Mouse (Mus musculus) lung, postnatal 10 days (tissue): ENCODE measurements at regions not wholly inside any gene's neighbourhood (a gene's known extent, or its start where the extent isn't known, plus 50 kb on each side); places are given as distances from the start of the nearest gene placed in this dataset.

ENCODE experiments used
- DNase-seq: peaks from one replicate; pipeline ENCODE4 v3.0.0; 2021

DNA sequence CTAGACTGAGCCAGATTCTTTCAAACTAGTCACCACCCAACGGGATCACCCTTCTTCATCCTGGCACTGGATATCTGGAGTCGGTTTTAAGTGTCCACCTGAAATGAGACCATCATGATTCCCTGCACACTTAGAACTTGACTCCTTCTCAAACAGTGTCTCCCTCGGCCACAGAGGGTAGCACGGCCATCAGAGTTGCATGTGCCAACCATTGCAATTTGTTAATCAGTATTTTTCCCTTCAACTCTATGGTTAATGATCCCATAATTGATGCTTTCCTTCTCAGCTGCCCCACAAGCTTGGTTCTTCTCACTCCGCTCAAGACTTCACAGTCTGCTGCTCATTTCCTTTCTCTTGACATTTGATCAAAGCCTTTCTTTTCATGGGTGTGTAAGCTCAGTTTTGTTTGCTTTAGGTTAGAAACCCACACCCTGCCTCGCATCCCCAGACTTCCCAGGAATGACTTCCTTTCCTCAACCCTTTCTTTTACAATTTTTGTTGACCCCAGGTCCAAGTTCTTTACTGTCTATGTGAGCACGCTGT lies 253.0 kb upstream of the Fam19a5 start:
- no peak for DNase-seq

DNA sequence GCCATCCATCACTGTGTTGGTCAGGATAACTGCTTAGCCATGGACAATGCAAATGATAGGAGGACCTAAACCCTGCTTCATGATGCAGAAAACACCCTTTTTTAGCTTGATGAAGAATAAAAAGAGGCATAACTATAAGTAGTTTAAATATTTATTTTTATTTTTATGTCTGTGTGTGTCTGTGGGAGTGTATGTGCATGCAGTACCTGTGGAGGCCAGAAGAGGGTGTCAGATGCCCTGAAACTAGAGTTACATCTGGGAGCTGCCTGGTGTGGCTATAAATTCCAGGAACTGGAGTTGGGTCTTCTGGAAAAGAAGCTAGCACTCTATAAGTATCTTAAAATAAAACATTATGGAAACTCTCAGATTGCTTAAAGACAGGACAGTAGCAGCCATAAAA lies 224.2 kb upstream of the Fam19a5 start:
- DNase-seq = no peak

DNA sequence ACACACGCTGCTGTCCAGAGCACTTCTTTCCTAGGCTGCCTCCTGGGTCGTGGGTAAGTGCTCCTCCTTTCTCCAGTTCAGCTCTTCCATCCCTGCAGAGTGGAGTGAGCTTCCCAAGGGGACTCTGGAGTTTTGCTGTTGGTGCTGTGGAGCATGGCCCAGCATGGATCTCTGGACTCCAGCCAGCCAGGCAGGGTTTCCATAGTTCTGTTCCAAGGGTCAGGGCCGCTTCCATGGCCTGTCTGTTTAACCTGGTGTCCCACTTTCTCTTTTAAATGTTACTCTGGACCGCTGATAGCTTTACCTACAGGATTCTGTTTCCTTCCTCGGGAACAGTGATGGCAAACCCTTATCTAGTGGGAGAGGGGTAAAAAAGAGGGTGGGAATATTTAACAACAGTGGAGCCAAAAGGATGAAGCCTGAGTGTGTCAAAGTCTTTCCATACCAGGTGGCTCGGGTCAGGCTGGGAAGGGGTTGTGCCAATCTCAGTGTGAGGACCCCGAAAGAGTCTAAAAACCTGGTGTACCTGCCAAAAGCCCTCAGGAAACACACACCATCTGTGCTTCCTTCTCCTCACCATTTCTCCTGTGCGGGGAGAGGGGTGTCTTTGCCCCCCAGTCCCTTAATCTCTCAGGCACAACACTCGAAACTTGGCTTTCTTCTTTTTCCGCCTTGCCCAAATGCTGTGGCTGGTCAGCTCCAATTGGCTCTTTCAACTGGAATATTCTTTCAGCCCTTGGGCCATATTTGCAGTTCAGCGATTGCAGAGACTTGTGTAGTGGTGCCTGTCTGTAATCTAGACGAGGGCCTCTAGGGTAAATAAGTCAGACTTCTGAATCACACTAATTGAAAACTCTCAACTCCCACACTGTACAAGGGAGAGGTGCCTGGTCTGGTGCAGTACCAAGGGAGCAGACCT lies 222.8 kb upstream of the Fam19a5 start:
- DNase-seq = no peak

DNA sequence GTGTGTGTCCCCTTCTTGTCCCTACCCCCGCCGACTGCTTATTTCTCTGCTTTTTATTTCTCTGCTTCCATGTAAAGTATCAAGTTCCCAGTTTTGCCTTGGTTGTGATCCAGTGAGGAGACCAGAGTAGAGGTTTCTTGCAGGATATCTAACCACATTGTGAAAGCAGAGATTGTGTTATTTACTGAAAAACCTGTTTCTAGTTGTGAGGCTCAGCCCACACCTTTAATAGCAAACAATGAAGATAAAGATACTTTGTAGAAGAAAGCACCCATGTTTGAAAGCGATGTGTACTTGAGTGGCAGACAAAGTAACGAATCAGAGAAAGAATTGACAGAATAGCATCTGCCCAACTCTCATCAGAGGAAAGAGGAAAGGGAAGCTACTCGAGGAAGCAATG lies 218.7 kb upstream of the Fam19a5 start:
- no peak for DNase-seq

DNA sequence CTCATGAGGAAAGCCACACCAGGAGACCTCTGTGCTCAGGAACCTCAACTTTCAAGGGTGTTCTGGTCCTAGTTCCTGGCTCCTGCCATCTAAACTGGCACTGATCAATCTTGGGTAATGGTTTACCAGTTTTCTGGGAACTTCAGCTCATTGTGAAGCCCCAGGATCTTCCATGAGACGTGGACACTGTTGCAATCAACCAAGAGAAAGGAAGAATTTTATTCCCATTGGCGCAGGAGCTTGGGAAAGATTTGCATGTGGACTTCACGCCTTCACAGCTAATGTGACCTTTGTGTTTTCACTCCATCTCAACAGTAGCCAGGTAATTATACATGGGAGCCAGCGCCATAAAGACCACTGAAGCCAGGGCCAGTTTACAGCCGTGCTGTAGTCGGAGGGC lies 217.8 kb upstream of the Fam19a5 start:
- DNase-seq = no peak

DNA sequence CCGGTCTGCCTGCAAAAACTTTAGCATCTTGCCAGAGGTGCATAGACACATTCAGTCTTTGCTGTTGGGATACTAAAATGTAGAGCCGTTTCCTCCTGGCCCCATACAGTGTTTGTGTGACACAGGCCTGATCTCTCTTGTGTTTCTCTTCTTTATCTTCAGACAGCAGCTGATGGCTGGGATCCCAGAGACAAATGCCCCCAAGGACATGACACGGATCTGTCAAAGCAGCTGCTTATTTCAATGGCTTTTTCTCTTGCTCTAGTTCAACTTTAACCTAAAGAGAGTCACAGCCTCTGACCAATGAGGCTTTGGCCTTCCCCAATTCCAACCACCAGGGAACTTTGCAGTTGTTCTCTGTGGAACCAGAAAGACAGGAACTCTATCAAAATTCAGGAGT lies 211.7 kb upstream of the Fam19a5 start:
- no peak for DNase-seq

DNA sequence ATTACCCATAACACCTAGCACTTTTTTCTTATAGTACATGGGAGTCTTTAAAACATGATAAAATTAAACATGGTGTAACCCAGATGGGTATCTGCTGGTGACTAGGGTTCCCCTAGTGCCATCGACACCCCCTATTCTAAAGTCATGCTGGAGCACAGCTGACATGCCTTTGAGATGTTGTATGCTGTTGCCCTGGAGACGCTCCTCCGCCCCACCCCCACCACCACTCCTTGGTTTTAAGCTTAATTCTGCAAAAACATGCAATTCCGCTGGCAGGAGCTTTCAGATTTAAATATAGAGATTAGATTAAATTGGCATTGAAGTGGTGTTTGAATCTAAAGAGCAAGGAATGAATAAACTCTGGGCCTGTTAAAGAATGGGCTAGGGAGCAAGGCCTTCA lies 210.6 kb upstream of the Fam19a5 start:
- DNase-seq = no peak

DNA sequence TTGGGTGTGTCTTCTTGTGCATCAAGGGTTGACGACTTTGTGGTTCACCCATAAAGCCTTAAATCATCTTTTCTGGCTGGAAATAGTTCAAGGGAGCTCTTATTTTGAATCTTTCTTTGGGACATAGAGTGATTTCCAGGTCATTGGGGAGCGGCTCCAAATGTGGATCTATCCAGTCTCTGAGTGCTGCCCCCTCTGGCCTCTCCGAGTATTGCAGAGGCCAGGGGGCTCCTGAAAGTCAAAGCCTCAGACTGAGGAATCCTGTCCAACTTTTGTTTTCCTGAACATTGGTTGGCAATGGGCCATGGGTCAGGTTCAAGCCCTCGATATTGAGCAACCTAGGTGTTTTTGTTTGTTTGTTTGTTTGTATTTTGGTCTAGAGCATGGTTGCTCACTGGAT lies 209.7 kb upstream of the Fam19a5 start:
- DNase-seq = no peak

DNA sequence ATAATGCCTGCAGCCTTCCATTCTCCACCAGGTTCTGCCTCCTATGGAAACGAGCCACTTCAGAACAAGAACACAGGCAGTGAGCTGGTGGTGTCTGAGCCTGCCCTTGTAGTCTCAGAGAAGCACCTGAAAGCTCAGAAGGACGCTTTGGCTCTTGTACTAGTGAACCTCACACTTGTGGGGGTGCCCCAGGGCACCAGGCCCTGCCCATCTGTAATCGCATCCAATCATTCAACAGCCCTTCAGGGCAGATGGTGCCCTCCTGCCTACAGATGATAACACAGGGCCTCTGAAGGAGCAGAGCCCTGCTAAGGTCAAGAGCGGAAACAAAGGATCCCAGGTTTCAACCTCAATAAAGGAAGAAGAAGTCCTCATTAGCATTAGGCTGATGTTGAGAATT lies 208.8 kb upstream of the Fam19a5 start:
- no peak for DNase-seq

DNA sequence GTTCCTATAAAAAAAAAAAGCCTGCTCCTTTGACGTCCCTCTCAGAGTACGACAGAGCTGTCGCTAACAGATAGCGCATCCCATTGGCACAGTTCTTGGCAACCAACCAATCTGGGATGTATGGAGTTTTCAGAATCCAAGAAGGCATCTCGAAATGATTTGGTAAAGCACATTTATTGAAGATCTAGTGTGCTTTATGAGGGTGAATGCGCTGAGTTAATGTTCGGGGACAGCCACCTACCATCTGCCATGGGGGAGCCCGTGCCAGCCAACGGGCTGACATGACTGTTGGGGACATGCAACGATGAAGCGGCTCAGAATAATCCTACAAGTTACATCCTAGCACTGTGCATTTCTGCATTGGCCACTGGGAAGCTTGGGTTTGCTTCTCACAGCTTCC lies 208.4 kb upstream of the Fam19a5 start:
- DNase-seq = no peak

DNA sequence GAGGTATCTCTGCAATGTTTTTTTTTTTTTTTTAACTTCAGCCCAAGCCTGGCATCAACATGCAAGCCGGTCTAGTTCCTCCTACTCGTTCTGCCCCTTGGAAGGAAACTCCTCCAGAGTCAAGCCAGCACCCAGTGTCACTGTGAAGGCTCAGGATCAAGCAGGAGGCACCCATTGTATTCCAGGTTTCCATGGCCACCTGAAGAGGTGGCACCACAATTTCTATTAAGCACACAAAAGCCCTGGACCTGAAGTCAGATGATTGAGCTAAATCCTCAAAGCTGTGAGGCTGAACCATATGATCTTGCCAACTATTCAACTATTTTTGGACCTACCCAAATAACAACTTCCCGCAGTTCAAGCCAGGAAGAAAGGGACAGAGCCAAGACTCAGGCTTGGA lies 204.2 kb upstream of the Fam19a5 start:
- no peak for DNase-seq

DNA sequence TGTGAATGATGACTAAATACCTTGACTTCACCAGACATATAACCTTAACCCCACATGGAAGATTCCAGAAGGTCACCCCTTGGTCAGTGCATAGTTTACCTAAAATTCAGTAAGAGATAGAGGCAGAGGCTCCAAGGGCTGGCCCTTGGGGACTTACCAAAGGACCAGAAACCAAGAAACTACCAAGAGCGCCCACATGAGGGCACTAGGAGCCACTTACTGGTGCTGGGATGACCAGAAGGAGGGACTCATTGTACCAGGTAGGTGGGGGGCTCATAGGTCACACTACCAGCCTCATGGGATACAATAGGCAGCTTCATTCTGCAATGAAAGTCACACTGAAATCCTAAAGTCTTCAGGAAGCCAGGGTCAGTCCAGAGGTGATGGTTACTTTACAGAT lies 201.4 kb upstream of the Fam19a5 start:
- DNase-seq = no peak

DNA sequence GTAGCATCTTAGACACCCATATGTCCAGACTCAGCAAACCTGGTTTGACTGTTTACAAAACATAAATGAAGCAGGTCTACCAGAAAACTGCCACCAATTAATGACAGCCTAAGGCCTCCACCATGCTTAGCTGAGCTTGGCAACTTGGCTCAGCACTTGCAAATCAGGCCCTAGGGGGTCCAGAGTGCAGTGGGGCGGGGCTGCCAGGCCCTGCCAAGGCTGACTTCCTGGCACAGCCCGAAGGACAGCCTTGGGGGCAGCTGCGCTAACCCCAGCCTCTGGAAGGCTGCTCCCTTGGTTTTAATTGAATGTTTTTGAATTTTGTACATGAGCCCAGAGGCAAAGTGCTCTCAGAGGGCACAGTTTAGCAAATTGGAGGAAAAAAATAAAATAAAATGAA lies 198.3 kb upstream of the Fam19a5 start:
- DNase-seq = no peak

DNA sequence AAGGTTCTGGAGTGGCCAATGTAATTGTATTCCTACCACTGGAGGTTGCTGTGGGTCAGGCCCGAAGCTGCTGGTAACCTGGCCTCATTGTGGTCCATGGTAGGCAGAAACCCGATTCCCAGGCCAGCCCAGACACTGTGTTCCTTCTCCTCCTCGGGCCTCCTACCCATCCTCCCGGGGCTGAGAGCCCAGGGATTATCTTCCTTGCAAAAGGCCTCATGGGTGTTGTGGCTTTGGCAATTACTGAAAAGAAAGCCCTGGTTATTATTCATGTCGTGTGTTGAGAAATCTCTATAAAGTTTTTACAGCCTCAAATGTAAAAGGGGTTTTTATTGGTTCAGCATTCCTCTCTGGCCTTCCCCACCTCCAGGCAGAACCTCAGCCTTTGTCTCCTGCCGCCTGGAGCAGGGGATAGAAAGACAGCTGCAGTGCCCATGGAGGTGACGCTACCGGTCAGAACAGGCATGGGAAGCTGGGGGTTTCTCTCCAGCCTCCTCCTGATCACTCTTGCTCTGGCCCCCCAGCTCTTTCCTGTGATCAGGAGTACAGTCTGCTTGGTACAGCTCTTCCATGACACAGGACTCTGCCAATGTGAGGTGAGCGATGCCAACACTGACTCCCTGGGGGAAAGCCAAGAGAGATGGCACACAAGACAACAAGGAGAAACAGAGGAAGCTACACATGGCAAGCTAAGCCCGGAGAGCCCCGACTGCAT lies 194.4 kb upstream of the Fam19a5 start:
- DNase-seq = no peak

DNA sequence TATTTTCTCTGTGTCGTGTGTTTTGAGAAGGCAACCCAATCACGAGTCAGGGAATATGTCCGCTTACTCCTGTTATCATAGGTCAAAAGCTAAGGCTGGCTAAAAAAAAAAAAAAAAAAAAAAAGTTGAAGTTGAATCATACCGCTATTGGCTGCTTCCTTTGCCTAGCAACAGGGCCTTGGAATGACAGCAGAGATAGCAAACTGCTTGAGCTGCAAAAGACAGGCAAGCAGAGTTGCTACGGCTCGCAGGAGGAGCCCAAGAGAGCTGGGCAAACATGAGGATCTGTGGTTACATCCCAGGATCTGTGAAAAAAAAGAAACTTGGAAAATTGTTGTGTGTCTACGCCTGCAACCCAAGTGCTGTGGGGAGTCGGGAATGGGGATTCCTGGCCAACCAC lies 191.3 kb upstream of the Fam19a5 start:
- no peak for DNase-seq

DNA sequence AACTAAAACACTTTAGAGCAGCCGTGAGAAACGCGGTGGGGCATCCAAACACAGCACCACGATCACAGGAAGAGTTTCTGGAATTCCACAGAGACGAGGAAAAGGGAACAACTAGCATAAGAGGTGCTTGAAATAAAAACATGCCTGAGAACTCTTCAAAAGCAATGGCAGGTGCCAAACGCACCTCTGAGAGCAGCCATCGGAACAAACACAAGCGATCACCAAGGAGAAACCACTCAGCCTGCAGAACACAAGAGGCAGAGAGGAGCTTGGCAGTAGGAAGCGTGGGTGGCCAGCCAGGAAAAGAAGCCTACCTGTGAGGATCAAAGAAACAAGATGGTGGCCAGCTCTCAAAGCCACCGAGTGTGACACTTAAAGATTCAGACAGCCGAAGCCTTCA lies 190.2 kb upstream of the Fam19a5 start:
- peak; percentile 45 for DNase-seq

DNA sequence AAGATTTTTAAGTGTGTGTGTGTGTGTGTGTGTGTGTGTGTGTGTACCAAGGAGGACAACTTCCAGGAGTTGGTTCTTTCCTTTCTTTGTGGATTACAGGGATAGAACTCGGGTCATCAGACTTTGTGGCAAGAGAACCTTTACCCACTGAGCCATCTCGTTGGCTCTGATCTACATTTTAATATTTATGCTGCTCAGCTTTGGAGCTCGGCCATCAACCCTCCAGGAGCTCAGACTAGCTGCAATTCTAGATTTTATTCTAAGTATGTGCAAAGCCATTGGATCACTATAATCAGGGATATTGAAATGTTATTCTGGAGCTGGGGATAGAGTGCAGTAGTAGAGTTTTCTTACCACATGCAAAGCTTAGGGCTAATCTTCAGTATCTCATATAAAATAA lies 183.6 kb upstream of the Fam19a5 start:
- no peak for DNase-seq

DNA sequence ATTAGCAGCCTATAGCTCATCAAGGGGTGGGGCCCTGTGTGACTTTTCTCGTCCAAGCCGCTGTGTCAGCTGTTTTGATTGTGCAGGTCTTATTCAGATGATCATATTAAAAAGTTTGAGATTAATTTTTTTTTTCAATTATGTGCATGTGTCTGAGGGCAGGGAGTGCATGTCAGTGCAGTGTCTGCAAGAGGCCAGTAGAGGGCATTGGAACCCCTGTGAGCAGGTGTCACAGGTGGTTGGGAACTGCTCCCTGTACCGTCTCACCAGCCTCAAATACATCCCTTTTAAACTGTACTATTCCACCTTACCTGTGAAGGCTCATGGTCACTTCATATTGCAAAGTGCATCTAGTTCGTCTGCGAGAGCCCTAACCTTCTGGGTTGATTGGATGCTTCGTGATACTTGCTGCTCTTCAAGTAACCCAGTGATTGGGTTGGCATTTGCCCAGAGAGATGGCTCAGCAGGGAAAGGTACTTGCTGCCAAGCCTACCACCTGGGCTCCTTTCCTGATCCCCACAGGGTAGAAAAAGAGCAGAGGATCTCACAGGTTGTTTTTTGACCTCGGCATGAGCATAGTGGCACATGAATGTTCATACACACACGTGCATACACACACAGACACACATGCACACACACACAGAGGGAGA lies 178.3 kb upstream of the Fam19a5 start:
- no peak for DNase-seq

DNA sequence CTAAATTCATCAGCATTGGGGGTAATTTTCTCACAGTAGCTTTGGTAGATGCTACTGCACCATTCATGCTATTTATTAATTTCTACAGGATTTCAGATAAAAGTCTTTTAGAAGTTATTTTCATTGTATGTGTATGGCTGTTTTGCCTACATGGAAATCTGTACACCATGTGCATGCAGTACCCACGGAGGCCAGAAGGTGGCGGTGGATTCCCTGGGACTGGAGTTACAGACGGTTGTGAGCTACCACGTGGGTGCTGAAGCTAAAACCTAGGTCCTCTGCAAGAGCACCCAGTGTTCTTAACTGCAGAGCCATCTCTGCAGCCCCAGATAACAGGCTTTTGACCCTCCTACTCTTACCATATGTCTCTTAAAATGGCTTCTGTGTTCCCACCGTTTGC lies 176.7 kb upstream of the Fam19a5 start:
- no peak for DNase-seq

DNA sequence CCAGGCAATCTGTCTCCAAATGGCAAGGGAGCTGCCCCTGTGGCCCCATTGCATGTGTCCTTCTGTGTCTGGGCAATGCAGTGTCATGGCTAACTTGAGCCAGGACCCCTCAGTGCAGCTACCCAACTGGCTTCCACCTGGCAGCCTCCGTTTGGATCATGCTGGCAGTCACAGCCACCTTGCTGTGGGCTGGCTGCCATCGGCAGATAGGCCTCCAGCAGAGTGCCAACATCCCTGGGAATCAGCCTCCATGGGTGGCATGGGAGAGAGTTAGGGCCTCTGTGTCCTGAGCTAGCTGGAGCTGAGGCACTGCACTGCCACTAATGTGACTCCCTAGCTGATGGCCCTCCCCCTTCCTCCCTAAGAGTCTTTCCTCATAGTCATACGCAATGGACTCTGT lies 174.7 kb upstream of the Fam19a5 start:
- no peak for DNase-seq

DNA sequence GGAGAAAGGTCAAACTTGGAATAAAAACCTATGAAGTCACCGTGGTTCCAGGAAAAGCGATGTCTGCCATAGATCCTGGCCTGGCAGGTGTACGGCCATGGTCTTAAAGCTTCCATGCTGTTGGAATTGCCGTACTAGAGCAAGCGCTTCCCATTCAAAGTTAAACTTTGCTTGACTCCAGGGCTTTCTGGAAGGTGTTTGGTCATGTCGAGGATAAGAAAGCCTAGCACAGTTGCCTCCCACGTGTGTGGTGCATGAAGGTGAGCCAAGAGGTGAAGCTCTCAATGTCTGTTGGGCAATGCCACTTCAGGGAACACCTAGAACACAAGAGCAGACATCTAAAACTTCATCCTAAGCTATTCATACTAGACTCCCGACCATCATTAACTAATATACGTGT lies 174.3 kb upstream of the Fam19a5 start:
- DNase-seq = no peak

DNA sequence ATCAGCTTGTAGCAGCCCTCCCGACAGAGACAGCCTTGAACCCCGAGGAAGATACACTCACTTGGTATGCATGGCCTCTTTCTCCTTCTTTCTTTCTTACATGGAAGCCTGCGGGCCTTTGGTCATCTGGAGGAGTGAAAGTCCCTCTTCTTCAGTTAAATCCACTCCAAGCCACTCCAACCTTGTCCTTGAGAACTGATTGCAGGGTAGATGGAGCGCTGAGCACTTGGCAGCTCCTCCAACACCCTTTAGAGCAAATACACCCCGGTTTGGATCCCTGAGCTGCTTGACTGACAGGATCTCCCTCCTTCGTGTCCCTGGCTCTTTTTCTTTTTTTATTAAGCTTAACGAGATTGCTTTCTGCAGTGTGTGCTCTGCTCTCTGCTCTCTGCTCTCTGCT lies 173.3 kb upstream of the Fam19a5 start:
- no peak for DNase-seq

DNA sequence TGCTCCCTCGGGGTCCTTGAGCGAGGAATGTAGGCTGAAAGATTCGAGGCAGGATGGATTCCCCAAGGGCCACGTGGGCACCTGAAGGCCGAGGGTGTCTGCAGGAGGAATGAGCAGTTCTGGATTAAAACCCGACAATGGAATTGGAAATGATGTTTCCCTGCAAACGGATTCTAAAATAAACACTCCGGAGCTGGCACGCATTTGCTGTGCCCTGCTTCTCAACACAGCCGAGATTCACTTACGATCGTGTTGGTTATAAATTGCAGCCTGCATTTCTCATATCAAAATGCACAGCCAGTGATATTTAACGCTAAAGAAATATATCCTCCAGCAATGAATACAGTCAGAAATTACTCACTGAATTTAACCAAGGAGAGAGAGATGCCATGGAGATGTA lies 169.4 kb upstream of the Fam19a5 start:
- no peak for DNase-seq
